Mouse (Mus musculus): ENCODE data around the gene Tmem201. TPM values are rescaled to one million over a fixed set of nuclear protein-coding genes. Genes with fewer than 3 reads are reported as not detected.
A peak's percentile ranks its signal among the peaks of the same experiment; 100 is the strongest.

The Tmem201 gene
- total RNA-seq, 2 experiments from 2014 or later: 63.9 to 66.8 TPM

DNA sequence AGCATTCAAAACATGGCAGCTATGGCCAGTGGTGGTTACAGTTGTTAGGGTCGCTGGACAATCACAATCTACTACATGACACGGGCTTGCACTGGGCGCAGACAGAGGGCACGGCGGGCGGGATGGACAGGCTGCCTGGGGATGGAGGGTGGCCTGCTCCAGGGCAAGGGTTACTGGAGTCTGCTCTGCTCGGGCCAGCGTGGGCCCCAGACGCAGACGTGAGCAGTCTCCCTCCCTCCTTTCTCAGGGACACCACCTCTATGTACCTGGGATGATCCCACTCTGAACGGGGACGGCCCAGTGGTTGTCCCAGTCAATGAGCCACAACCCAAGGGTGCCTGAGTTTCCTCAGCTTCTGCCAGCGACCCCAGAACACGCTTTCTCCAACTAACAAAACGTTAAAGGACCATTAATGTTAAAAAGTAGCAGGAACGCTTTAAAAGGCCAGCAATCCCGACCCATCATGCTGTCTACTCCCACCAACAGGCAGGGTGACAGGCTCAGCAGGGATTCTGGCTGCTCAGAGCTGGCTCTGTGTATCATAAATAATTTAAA lies 12.9 kb downstream of the Tmem201 start:
- intact Hi-C loops (cut with DNase I): no loop called here
- no peak for DNase-seq (ENCODE audit: low spot score in 2 of 2)

DNA sequence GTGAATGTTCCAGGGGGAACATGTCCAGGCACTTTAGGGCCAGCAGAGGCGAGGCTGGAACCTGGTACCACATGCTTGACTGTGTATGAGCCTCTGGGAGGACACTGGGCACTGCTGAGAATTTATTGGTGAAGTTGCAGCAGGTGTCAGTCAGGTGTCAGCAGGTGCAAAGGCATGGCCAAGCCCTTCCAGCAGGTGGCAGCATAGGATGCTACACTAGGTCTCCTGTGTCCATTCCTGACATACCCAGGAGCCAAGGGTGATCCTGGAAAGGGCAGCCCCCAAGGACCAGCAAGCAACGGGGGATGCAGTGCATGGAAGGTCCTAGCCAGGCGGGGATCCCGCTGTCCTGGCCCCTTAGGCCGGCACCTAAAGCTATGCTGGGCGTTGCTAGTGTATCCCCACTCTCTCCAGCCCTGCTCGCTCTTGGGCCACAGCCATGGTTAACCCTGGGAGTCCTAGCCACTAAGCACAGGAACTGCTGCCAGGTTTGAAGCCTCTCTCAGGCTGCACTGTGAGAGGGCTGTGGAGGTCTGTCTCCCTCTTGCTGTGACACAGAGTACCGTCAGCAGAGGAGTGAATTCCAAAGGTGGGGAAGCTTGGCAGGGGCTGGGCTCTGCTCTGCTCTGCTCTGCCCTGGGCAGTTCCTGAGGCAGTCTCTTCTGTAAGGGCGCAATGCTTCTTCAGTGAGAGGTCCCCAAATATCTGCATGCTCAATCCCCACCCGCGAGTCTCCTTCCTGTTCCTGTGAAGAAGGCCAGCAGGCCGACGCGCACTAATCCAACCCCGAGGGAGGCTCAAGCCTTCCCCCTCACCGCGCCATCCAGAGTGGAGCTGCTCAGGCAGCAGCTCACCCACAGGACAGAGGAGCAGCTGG lies 13.8 kb downstream of the Tmem201 start:
- no peak for DNase-seq (ENCODE audit: low spot score in 2 of 2)
- intact Hi-C loops (cut with DNase I): no loop called here

DNA sequence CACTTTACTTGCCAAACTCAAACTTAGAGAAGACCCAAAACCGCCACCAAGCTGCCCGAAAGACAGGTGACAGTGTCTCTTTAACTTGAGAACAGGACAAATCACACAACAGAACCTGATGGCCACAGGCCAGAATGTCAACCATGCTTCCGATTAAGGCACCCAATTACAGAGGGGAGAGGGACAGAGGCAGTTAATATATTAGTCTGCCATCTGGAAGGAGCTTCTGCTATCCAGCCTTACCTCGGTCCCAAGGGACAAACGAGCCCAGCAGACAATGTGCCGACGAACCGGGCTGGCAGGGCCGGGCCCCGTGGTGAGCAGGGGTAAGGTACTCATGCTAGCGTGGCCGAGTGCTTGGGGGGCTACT lies 14.8 kb downstream of the Tmem201 start:
- no peak for DNase-seq (ENCODE audit: low spot score in 2 of 2)
- intact Hi-C loops (cut with DNase I): no loop called here

DNA sequence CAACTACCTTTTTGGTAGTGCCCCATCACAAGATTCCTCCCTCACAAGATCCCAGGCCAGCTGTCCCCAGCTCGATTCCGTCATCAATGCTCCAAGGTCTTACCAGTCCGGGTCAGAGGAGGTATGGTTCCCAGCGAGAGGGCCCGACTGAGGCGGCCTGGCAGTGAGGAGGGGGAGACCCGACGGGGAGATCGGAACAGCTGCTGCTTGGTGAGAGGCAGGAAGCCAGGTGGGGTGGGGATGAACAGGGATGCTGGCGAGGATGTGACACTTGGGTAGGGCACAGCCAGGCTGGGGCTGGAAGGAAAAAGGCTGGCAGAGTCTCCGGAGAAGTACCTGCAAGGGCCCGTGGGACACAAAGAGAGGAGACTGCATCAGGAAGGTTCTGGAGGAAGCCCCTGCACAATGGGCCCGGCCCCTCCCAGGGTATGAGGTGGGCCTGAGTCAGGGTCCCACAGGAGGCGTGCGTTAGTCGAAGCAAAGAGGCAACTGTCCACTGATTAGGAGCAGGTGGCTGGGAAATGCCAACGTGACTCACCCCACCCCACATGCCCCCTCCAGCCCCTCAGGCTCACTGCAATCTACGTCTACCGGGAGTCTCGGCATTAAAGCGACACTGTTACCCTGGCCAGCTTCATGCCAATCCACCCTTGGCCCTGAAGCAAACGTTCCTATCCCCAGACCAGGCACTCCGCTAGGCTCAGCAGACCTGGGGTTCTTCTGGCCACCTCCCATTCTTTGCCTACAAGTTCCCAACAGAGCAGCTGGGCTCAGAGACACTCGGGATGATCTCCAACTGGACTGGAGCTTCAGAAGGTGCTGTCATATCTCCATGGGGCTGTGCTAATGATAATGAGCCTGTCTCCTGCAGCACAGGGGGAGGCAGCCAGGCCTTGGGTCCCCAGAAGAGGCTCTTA lies 15.5 kb downstream of the Tmem201 start:
- intact Hi-C loops (cut with DNase I): no loop called here
- DNase-seq (ENCODE audit: low spot score in 2 of 2): no peak

DNA sequence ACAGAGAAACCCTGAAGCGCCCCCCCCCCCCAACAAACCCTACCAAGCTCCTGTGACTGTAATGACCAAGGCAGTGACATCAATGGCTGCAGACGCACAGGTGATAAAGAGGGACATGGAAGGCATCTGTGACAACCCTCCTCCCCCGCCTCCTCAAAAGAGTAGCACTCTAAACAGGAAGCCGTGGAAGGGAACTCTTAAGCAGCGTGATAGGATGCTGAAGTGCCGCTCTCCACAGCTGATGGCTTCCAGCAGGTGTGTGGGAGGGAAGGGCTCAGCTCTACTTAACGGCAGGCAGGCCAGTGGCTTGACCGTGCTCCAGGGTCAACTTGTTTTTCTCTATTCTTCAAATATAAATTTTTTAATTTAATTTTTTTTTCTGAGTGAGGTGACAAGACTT lies 16.7 kb downstream of the Tmem201 start:
- DNase-seq (ENCODE audit: low spot score in 2 of 2): no peak
- intact Hi-C loops (cut with DNase I): no loop called here

DNA sequence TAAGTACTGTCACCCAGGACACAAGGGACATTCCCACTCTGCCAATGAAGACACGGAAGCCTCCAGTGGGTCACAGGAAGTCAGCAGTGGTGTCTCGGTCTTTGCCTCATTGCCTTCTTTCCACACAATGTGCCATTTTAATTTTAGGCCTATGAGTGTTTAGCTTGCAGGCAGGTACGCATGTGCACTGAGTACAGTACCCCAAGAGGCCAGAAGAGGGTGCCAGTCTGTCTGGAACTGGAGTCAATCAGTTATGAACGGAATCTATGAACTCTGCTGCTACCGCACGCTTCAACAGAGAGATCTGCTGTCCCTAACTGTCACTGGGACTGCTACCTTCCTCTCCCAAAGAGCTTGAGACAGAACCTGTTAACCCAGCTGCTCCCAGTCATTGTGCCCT lies 18.2 kb downstream of the Tmem201 start:
- peak; percentile 66 to 83 for DNase-seq (ENCODE audit: low spot score in 2 of 2)
- intact Hi-C loops (cut with DNase I): no loop called here

DNA sequence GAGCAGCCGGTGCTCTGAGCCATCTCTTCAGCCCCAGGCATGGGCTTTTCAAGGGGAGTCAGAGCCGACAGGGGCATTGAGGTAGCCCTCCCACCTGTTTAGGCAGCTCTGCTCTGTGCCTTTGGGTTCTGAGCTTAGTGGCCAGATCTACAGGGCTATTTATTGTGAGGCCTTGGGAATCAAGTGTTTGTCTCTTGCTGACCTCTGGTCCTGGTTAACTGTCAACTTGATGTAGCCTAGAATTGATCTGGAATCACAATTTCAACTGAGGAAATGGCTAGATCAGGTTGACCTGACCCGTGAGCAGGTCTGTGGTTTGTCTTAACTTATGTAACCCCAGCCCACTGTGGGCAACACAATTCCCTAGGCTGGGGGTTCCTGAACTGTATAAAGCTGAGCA lies 23.3 kb downstream of the Tmem201 start:
- intact Hi-C loops (cut with DNase I): loop anchor here (5.0 kb wide), 1 partner anchor 62 kb away; no protein-coding TSS in a partner anchor
- DNase-seq (ENCODE audit: low spot score in 2 of 2): no peak

DNA sequence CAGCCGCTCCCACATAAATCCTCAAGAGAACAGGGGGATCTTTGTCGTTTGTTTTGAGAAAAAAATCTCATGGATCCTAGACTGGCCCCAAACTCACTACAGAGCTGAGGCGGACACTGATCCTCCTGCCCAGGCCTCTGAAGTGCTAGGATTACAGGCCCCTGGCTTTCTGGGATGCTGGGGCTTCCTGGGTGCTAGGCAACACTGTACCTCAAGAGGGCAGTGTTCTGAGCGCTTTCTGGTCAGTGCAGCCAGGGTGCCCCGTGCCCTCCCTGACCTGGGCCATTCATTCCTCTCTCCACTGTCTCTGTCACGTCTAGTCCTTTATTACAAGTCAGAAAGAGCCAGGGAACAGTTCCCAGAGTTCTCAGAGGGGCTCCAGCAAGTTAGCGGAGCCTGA lies 25.9 kb downstream of the Tmem201 start:
- no peak for DNase-seq (ENCODE audit: low spot score in 2 of 2)
- intact Hi-C loops (cut with DNase I): loop anchor here (5.0 kb wide), 1 partner anchor 60 kb away; no protein-coding TSS in a partner anchor

DNA sequence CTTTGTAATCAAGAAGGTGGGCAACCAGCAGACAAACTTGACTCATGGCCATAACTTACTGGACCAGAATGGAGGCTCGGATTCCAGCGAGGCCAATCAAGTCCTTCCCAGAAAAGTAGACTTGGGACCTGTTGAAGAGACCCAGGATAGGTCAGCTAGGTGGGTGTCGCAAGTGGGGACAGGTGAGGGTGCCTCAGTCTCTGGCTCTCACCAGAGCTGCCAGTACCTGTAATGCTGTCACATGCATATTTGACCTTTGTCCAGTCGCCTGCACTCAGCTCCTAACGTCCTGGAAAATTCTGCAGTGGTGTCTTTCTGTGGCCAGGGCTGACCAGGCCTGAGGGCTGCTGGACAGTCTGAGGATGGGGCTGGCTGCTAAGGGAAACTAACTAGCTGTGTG lies 26.4 kb downstream of the Tmem201 start:
- DNase-seq (ENCODE audit: low spot score in 2 of 2): no peak
- intact Hi-C loops (cut with DNase I): loop anchor here (5.0 kb wide), 1 partner anchor 59 kb away; no protein-coding TSS in a partner anchor

DNA sequence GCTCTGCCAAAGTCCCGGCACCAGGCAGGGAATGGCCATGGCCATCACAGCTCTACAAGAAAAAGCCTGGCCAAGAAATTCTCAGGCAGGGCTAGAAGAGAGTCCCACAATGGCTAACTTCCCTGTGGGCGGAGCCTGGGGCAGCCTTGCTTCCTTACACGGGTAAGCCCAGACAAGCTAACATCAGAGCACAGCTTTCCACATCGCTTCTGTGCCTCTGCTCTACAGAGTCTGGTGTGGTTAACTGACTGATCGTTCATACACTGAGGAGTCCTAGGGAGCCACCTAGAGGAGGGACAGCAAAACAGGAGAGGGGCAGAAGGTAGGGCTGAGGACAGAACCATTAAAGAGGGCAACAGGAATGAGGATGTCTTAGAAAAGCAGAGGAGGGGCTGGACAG lies 27.3 kb downstream of the Tmem201 start:
- peak; percentile 68 to 79 for DNase-seq (ENCODE audit: low spot score in 2 of 2)
- intact Hi-C loops (cut with DNase I): loop anchor here (5.0 kb wide), 1 partner anchor 58 kb away; no protein-coding TSS in a partner anchor

DNA sequence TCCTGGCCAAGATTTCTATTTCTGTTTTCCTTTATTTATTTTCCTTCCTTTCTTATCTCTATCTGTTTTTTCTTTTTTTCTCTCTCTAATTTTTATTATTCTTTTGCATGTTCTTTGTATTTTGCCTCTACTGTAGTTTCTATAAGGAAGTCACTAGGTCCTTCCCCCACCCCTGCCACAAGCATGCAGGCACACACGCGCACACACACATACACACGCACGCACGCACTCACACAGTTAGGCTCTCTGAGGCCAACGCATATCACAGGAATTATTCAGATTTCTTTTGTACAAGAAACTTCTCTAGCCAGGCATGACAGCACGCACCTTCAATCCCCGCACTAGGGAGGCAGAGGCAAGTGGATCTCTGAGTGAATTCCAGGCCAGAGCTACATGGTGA lies 31.9 kb downstream of the Tmem201 start:
- no peak for DNase-seq (ENCODE audit: low spot score in 2 of 2)
- intact Hi-C loops (cut with DNase I): no loop called here

DNA sequence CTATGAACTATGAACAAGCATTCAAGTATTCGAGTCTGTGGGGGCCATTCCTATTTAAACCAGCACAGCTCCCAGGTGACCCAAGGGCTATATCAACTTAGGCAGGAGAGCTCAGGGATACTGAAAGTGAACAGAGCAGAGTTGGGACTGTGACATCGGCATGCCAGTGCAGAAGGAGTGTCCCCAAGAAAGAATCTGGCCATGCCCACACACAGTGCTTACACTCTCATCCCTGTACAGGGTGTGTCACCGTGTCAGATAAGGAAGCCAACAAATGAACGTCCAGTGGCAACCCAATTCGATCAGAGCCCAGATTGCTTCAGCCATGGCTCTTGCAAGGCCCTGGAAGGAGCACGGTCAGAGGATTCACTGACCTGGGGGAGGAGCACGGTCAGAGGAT lies 32.5 kb downstream of the Tmem201 start:
- DNase-seq (ENCODE audit: low spot score in 2 of 2): no peak
- intact Hi-C loops (cut with DNase I): no loop called here

DNA sequence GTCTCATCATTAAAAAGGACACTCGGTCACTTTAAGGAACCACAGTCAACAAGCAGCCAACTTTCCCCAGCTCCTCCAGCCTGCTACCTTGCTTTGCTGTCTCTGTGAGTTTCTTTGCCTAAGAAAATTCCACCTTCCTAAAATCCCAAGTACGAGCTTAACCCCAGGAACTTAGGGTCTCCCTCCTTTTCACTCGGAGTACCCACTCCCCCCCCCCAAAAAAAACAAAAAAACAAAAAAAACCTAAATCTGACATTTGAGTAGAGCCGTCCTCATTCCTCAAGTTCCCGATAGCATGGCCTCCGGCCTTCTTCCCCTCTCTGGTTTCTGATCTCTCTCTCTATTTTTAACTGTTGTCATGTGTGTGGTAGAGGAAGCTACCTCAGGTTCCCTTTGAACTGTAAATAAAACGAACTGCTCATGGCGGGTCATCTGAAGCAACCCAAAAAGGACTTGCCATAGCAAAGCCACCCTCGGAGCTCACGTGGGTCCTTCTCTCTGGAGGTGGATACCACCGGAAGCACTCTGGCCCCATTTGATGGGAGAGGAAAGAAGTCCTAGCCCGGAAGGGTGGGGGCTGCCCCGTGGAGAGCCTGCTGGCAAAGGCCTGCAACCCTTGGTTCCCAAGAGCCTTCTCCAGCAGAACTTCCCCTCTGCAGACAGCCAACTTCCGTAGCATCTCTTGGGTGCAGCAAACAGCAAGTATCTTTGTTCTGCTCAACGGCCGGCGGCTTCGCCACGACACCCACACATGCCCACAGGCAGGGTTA lies 35.4 kb downstream of the Tmem201 start, which contains the start of gene Pik3cd:
Gene Pik3cd, minus strand, starts transcription at position 362 of the 770 bp plus-strand sequence.
- no peak for DNase-seq (ENCODE audit: low spot score in 2 of 2)
- intact Hi-C loops (cut with DNase I): no loop called here

DNA sequence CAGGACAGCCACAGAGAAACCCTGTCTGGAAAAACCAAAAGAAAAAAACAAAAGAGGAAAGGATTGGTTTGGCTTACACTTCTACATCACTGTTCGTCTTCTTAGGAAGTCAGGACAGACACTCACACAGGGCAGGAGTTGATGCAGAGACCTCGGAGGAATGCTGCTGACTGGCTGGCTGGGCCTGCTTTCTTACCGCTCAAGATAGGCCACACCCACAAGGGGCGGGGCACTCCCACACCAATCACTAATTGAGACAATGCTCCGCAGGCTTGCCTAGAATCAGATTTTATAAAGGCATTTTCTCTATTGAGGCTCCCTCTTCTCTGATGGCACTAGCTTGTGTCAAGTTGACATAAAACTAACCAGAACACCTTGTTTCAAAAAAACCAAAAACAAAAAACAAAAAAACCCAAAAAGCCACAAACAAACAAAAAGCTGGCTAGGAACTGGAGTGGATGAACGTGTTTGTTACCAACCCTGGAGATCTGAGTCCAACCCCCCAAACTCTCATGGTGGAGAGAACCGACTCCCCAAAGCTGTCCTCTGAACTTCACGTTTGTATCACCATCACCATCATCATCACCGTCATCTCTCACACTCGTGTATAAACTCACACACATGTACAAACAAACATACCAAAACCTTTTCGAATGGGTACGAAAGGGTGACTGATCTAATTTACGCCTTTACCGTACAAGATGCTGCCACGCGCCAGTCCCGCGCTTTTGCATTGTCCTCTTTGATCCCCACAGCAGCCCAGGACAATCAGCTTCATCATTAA lies 36.2 kb downstream of the Tmem201 start:
- intact Hi-C loops (cut with DNase I): no loop called here

DNA sequence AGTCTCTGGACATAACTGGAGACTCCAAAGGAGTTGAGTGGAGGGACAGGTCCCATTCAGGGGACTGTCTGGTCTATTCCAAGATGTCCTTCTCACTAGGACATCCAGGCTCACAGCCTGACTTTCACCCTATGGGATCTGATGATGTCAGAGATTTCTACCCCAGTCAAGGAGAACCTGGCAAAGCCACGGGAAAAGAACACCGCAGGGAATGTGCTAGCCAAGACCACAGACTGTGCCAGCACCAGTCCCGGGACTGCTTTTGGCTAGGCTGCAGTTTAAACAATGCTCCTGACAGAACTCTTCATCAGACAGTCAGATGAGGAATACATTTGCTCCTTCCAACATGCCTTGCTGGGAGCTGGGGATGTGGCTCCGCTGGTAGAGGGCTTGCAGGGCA lies 37.9 kb downstream of the Tmem201 start:
- no peak for DNase-seq (ENCODE audit: low spot score in 2 of 2)
- intact Hi-C loops (cut with DNase I): no loop called here

More for the DNA sequence above, 36.2 kb downstream of the Tmem201 start:
- peak; percentile 47 to 55 for DNase-seq (ENCODE audit: low spot score in 2 of 2)

DNA sequence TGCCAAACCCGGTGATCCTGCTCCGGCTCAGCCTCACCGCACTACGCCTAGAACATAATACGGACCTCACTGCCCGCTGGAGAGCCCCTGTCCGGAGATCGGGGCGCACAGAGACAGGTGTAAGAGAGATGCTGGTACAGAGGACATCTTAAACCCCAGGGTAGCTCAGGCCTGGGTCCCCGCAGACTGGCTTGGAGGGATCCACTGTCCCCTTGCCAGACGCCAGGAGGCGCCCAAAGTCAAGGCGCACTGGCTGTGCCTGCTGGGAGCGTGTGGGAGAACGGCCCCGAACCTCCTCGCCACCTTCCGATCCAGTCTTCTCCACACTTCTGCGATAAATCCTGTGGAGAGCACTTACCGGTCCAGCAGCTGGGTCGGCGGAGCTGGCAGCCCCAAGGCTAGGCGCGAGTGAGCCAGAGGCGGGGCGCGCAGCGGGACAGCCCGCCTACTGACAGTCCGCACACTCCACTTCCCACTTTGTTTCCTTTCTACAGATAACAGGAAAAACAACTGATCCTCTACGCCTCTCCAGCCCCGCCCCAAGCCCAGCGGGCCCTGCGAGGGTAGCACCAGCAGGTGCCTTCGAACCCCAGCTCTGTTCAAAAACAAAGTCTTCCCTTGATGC lies 39.5 kb downstream of the Tmem201 start:
- peak in 1 of 2 experiments; percentile 35 for DNase-seq (ENCODE audit: low spot score in 2 of 2)
- intact Hi-C loops (cut with DNase I): no loop called here

DNA sequence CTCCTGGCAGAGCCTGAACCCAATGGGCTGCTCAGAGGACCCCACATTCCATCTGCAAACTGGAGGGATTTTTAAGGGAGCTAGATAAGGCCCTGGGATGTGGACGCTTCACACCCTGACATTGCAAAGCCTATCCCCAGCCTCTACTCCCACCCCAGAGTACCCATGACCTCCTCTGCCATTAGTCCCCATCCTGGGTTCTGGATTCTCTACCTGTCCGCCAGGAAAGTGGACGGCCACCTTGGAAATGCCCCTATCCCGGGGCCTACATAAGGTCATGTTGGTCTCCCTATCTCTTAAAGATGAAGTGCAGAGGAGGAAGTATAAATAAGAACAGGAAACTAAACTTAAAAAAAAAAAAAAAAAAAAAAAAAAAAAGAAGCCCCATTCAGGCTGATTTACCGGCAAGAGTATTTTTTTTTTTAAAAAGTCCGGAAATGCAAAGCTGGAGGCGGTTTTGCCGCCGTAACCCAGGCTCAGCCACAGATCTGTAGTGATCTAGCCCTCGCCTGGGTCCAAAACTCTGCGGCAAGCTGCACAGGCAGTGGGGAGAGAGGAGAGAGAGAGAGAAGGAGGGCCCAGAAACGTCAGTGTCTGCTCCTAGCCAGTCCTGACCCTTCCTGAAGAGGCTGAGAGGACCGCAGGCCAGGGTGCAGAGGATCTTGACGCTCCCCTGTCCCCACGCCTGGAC lies 40.2 kb downstream of the Tmem201 start:
- intact Hi-C loops (cut with DNase I): no loop called here
- DNase-seq (ENCODE audit: low spot score in 2 of 2): no peak

All from left cerebral cortex, postnatal 14 days (tissue).